ENCODE assay signal across 1 mouse cellular context in the genomic region with DNA sequence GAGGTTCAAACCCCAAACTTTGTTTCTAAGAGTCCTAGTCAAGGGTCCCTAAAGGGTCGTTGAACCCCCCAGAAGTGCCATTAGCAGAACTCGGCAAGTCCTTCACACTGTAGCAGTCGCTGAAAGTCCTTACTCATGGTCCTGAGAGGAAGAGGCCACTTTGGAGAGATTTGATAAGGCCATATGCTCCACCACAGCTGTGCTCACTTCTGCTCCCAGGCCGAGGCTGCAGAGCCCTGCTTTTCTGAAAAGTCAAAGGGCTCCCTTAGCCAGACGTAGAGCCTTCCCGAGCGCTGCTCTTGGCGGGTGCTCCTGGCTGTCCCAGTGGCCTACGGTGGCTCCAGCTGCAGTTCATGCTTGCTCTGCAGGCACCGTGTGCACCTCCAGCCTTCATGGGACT.
A peak's percentile ranks its signal among the peaks of the same experiment; 100 is the strongest.
TF ChIP-seq lines count a peak whose summit lies in the region.

No protein-coding gene starts in this region.

TF ChIP-seq in MEL, 35 proteins besides CTCF, POLR2A, EP300 and RAD21 (continued from another document):
- TF ChIP-seq ZMIZ1 (IDR thresholded peaks at IDR 0.05; ENCODE audit: low read depth, low read length): no peak
- TF ChIP-seq USF1 (IDR thresholded peaks at IDR 0.05; ENCODE audit: low read depth, low read length): no peak
- TF ChIP-seq MYC (IDR thresholded peaks at IDR 0.05; ENCODE audit: low read depth, low read length): peak; percentile 79; the same call in 1 of the 2 replicates
- no peak for TF ChIP-seq ELF1 (IDR thresholded peaks at IDR 0.05; ENCODE audit: low read depth, low read length)
- TF ChIP-seq MAFK (IDR thresholded peaks at IDR 0.05; ENCODE audit: borderline replicate concordance, low read depth, low read length): no peak
- TF ChIP-seq CHD2 (IDR thresholded peaks at IDR 0.05; ENCODE audit: low read length): no peak
- TF ChIP-seq KAT2A (conservative IDR thresholded peaks at IDR 0.05; ENCODE audit: low read depth, low read length): no peak
- TF ChIP-seq POLR2AphosphoS2 (IDR thresholded peaks at IDR 0.05; ENCODE audit: low read length): no peak
- TF ChIP-seq ZNF384 (IDR thresholded peaks at IDR 0.05; ENCODE audit: low read depth, low read length): no peak
- 0 out of 2 replicates have a peak, but pooled peaks have one; percentile 29 for TF ChIP-seq TAL1 (IDR thresholded peaks at IDR 0.05; ENCODE audit: low read length)
- TF ChIP-seq GATA1 (IDR thresholded peaks at IDR 0.05; ENCODE audit: low read depth, low read length): peak; percentile 73
- peak; percentile 88 for TF ChIP-seq ETS1 (IDR thresholded peaks at IDR 0.05; ENCODE audit: low read depth, low read length)
- TF ChIP-seq GABPA (IDR thresholded peaks at IDR 0.05; ENCODE audit: low read depth, low read length): no peak
- peak; percentile 67 for TF ChIP-seq TCF12 (IDR thresholded peaks at IDR 0.05; ENCODE audit: low read depth, low read length)
- no peak for TF ChIP-seq MXI1 (IDR thresholded peaks at IDR 0.05; ENCODE audit: low read depth, low read length)
- TF ChIP-seq USF2 (IDR thresholded peaks at IDR 0.05; ENCODE audit: borderline replicate concordance in 1 of 2, insufficient read depth in 1 of 2, low read depth in 1 of 2, low read length in 2 of 2): no peak
- no peak for TF ChIP-seq MAZ (IDR thresholded peaks at IDR 0.05; ENCODE audit: low read depth, low read length)
- no peak for TF ChIP-seq ZKSCAN1 (IDR thresholded peaks at IDR 0.05; ENCODE audit: low read depth, low read length)
- TF ChIP-seq NELFE (IDR thresholded peaks at IDR 0.05; ENCODE audit: low read depth, low read length): no peak
- TF ChIP-seq SMC3 (IDR thresholded peaks at IDR 0.05; ENCODE audit: low read depth, low read length): peak; percentile 24
- no peak for TF ChIP-seq TBP (IDR thresholded peaks at IDR 0.05; ENCODE audit: low read depth, low read length)
- TF ChIP-seq NRF1 (IDR thresholded peaks at IDR 0.05; ENCODE audit: insufficient read depth, low read depth, low read length, poor library complexity, severe bottlenecking): no peak
- no peak for TF ChIP-seq UBTF (IDR thresholded peaks at IDR 0.05; ENCODE audit: borderline replicate concordance, insufficient read depth, low read depth, low read length)
- peak; percentile 60 for TF ChIP-seq MAX (IDR thresholded peaks at IDR 0.05; ENCODE audit: low read length)
- no peak for TF ChIP-seq MEF2A (IDR thresholded peaks at IDR 0.05; ENCODE audit: extremely low read depth, insufficient replicate concordance, low read depth, low read length, poor library complexity, severe bottlenecking)
- peak; percentile 80; the same call in 1 of the 2 replicates for TF ChIP-seq RCOR1 (IDR thresholded peaks at IDR 0.05; ENCODE audit: low read depth, low read length)
- no peak for TF ChIP-seq E2F4 (IDR thresholded peaks at IDR 0.05; ENCODE audit: borderline replicate concordance, low read depth, low read length)
- peak; percentile 49; the same call in 1 of the 2 replicates for TF ChIP-seq SIN3A (IDR thresholded peaks at IDR 0.05; ENCODE audit: low read length)
